Mouse (Mus musculus): ENCODE measurements around the gene Lrmda. TPM values are rescaled to one million over a fixed set of nuclear protein-coding genes. Genes with fewer than 3 reads are reported as not detected.

The Lrmda gene
- total and polyA plus RNA-seq, 3 experiments = 0.43 to 1.1 (median 1.0) TPM

DNA sequence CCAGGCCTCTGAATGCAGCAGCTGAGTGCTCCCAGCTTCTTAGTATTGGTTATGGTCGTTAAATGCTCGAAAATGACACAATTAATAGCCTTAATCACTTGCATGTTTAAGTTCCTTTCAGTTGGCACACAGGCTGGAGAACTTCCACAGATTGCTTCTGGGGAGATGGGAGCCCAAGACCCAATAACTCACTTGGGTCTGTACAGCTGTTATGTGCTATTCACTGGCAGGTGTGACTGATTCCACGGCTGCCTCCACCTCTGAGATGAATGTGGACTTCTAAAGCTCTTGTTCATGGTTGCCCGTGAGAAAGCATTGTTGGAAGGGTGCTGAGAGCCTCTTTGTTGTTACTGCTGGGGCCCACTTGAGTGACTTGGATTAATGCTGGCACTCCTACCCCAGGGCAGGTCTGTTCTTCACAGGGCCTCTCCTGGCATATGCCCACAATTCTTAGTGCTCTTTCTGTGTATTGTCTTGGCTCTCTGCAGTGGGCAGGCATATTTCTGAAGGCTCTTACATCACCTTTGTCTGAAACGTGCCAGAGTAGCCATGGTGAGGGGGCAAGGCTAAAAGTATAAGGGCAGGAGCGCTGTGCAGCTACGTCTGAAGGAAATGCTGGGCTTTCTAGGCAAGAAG is 111.6 kb downstream of the Lrmda start:
- H3K9ac ChIP-seq (ENCODE audit: low read depth, low read length) = no peak overlapping the region
- H3K79me2 ChIP-seq (replicated peaks; ENCODE audit: control insufficient read depth, insufficient read depth, low read length) = no peaks in the 10 kb centered on the region
- WGBS = 76% methylated on average over 7 of the region's 7 CpGs
- H3K4me3 ChIP-seq = no peak overlapping the region
- H3K36me3 ChIP-seq (ENCODE audit: control insufficient read depth, insufficient read depth, low read length) = no peaks in the 10 kb centered on the region
- intact Hi-C loops (cut with DNase I) = no loop called here
- no peak for DNase-seq
- H3K27me3 ChIP-seq (ENCODE audit: control insufficient read depth, insufficient read depth, low read length) = no peaks in the 10 kb centered on the region
- TF ChIP-seq CTCF (IDR thresholded peaks at IDR 0.05) (no peak), EP300 (IDR thresholded peaks at IDR 0.05; ENCODE audit: insufficient read depth, low read depth, low read length) (no peak)
- H3K27ac ChIP-seq = no peak overlapping the region
- no peaks in the 10 kb centered on the region for H3K4me1 ChIP-seq (ENCODE audit: control insufficient read depth, insufficient read depth, low read length)

DNA sequence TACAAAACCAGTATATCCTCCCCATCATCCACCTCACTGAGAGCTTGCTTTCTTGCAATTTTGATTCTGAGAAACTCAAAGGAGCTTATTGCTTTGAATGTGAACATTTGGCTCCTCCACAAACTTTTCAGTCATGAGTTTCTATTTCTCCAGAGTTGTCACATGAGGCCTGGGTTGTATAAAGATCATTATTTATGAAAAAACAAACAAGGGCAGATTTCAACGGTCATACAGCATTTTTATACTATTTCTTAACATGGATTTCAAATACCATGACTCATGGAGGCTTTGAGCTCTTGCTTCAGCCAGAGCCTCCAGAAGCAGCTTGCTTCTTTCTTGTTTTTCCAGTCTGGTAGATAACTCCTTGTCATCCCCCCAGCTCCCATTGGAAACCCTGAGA is 119.8 kb downstream of the Lrmda start:
- WGBS = 70% methylated on average over 1 of the region's 1 CpGs
- Histone ChIP-seq H3K4me3 (no peak overlapping the region), H3K27ac (no peak overlapping the region), H3K9ac (ENCODE audit: low read depth, low read length) (no peak overlapping the region), H3K4me1 (ENCODE audit: control insufficient read depth, insufficient read depth, low read length) (no peaks in the 10 kb centered on the region), H3K36me3 (ENCODE audit: control insufficient read depth, insufficient read depth, low read length) (no peaks in the 10 kb centered on the region), H3K27me3 (ENCODE audit: control insufficient read depth, insufficient read depth, low read length) (no peaks in the 10 kb centered on the region), H3K79me2 (replicated peaks; ENCODE audit: control insufficient read depth, insufficient read depth, low read length) (no peaks in the 10 kb centered on the region)
- intact Hi-C loops (cut with DNase I) = no loop called here
- TF ChIP-seq CTCF (IDR thresholded peaks at IDR 0.05) = no peak
- no peak for TF ChIP-seq EP300 (IDR thresholded peaks at IDR 0.05; ENCODE audit: insufficient read depth, low read depth, low read length)
- no peak for TF ChIP-seq POLR2A (IDR thresholded peaks at IDR 0.05; ENCODE audit: insufficient read depth, low read depth, low read length)
- DNase-seq = no peak

DNA sequence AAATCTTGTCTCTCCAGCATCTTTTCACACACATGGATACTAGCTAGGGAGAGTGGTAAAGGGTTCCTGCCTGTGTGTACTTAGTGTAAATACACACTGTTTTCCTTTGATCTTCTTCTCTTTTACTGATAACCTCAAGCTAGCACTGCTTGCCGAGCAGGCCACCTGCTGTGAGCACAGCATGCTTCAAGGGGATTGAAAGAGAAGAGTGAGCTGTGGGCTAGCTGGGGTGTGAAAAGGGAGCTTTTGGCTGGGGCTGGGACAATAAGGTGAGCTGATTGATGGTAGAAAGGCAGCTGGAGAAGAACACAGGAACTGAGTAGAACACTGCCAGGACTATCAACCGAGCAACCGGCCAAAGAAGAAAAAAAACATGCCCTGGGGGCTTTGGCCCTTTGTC is 124.5 kb downstream of the Lrmda start:
- 59% methylated on average over 3 of the region's 3 CpGs for WGBS
- intact Hi-C loops (cut with DNase I) = no loop called here
- Histone ChIP-seq H3K79me2 (replicated peaks; ENCODE audit: control insufficient read depth, insufficient read depth, low read length) (no peaks in the 10 kb centered on the region), H3K27me3 (ENCODE audit: control insufficient read depth, insufficient read depth, low read length) (no peaks in the 10 kb centered on the region), H3K4me3 (no peak overlapping the region), H3K36me3 (ENCODE audit: control insufficient read depth, insufficient read depth, low read length) (no peaks in the 10 kb centered on the region), H3K9ac (ENCODE audit: low read depth, low read length) (no peak overlapping the region), H3K4me1 (ENCODE audit: control insufficient read depth, insufficient read depth, low read length) (peaks cover 2% of the 10 kb centered on the region), H3K27ac (no peak overlapping the region)
- TF ChIP-seq POLR2A (IDR thresholded peaks at IDR 0.05; ENCODE audit: insufficient read depth, low read depth, low read length) (no peak), EP300 (IDR thresholded peaks at IDR 0.05; ENCODE audit: insufficient read depth, low read depth, low read length) (no peak), CTCF (IDR thresholded peaks at IDR 0.05) (no peak)
- DNase-seq = no peak

DNA sequence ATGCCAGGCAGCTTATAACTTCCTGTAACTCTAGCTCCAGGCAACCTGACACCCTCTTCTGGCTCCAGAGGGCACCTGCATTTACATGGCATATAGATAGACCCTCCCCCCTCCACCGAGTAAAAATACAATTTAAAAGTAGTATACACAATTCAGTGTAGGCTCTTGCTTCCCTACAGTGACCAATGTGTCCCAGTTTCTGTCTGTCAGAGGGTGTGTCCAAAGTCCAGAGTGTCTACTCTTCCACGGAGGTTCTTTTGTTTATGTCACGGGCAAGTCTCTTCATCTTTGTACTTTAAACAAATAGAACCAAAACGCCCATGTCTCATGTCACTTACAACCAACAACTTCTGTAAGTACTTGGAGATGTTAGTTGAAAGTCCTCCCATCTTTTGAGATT is 126.4 kb downstream of the Lrmda start:
- TF ChIP-seq POLR2A (IDR thresholded peaks at IDR 0.05; ENCODE audit: insufficient read depth, low read depth, low read length) (no peak), EP300 (IDR thresholded peaks at IDR 0.05; ENCODE audit: insufficient read depth, low read depth, low read length) (no peak), CTCF (IDR thresholded peaks at IDR 0.05) (no peak)
- Histone ChIP-seq H3K27ac (no peak overlapping the region), H3K79me2 (replicated peaks; ENCODE audit: control insufficient read depth, insufficient read depth, low read length) (no peaks in the 10 kb centered on the region), H3K36me3 (ENCODE audit: control insufficient read depth, insufficient read depth, low read length) (no peaks in the 10 kb centered on the region), H3K9ac (ENCODE audit: low read depth, low read length) (no peak overlapping the region), H3K27me3 (ENCODE audit: control insufficient read depth, insufficient read depth, low read length) (no peaks in the 10 kb centered on the region), H3K4me3 (no peak overlapping the region), H3K4me1 (ENCODE audit: control insufficient read depth, insufficient read depth, low read length) (peaks cover 2% of the 10 kb centered on the region)
- DNase-seq = no peak
- intact Hi-C loops (cut with DNase I) = no loop called here
- 76% methylated on average over 4 of the region's 4 CpGs for WGBS

DNA sequence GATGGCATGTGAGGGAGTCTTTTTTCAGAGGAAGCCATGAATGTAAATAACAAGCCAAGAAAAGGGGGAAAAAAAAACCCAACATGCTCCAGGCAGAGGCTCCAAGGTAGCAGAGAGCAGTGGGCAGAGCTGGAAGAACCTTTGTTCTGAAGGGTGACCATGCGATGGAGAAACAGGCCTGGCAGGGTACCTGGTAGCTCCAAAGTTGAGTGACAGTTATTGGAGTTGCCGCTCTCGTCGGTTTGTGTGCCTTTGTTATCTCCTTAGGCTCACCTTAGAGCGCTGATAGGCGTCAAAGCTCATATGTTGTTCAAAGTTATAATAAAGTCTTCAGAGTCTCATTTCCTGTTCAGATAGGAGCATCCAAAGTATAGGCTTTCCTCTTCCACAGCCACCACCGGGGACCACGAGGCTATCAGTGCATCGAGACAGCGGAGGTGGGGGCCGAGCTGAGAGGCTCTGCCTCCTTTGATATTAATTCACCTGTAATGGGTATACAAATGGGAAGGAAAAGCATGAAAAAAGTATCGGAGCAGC is 127.1 kb downstream of the Lrmda start:
- H3K9ac ChIP-seq (ENCODE audit: low read depth, low read length) = no peak overlapping the region
- H3K27ac ChIP-seq = no peak overlapping the region
- intact Hi-C loops (cut with DNase I) = no loop called here
- no peak for DNase-seq
- H3K36me3 ChIP-seq (ENCODE audit: control insufficient read depth, insufficient read depth, low read length) = no peaks in the 10 kb centered on the region
- no peak for TF ChIP-seq POLR2A (IDR thresholded peaks at IDR 0.05; ENCODE audit: insufficient read depth, low read depth, low read length)
- no peak for TF ChIP-seq EP300 (IDR thresholded peaks at IDR 0.05; ENCODE audit: insufficient read depth, low read depth, low read length)
- TF ChIP-seq CTCF (IDR thresholded peaks at IDR 0.05) = no peak
- H3K27me3 ChIP-seq (ENCODE audit: control insufficient read depth, insufficient read depth, low read length) = no peaks in the 10 kb centered on the region
- peaks cover 2% of the 10 kb centered on the region for H3K4me1 ChIP-seq (ENCODE audit: control insufficient read depth, insufficient read depth, low read length)
- no peaks in the 10 kb centered on the region for H3K79me2 ChIP-seq (replicated peaks; ENCODE audit: control insufficient read depth, insufficient read depth, low read length)
- WGBS = 74% methylated on average over 12 of the region's 12 CpGs
- no peak overlapping the region for H3K4me3 ChIP-seq

DNA sequence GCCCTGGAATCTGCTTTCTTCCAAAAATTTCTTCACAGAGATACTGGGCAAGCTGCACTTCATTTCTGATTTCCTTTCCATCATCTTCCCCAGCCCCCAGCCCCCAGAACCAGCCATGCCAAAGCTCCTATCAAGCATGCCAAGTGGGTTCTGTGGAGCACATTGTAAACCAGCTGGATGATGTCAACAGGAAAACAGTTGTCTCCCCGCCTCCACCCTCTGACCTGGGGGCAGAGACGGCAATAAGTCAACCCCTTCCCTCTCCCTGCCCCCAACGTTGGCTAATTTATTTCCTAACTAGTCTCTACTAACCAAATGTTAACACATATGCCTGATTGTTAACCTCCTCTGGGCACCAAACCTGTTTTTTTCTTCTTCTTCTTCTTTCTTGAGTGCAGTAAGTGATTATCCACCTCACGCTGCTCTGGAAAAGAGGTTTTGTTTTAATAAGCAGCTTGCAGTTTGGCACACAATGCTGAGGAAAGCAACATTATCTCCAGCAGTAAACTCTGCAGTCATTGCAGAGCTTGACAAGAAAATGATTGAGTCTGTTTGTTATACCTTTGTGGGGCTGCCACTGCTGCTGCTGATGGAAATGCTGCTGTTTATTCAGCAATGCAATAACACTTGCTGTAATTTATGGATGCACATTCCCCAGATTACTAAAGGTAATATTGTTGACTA is 128.0 kb downstream of the Lrmda start:
- TF ChIP-seq POLR2A (IDR thresholded peaks at IDR 0.05; ENCODE audit: insufficient read depth, low read depth, low read length) = no peak
- WGBS = 25% methylated on average over 4 of the region's 4 CpGs
- Histone ChIP-seq H3K36me3 (ENCODE audit: control insufficient read depth, insufficient read depth, low read length) (no peaks in the 10 kb centered on the region), H3K9ac (ENCODE audit: low read depth, low read length) (no peak overlapping the region), H3K27me3 (ENCODE audit: control insufficient read depth, insufficient read depth, low read length) (no peaks in the 10 kb centered on the region), H3K79me2 (replicated peaks; ENCODE audit: control insufficient read depth, insufficient read depth, low read length) (no peaks in the 10 kb centered on the region), H3K4me3 (no peak overlapping the region), H3K27ac (no peak overlapping the region), H3K4me1 (ENCODE audit: control insufficient read depth, insufficient read depth, low read length) (peaks cover 2% of the 10 kb centered on the region)
- DNase-seq = no peak
- intact Hi-C loops (cut with DNase I) = no loop called here

Measured in heart, adult 2 months (tissue).